Comparison of ENCODE assay signal across 7 mouse cellular contexts in genomic region chr11:115812533-115813420, GRCm38 (mm10). TPM values are rescaled to one million over a fixed set of nuclear protein-coding genes. Genes with fewer than 3 reads are reported as not detected.
A peak's percentile ranks its signal among the peaks of the same experiment; 100 is the strongest.
DNase-seq lines count a peak whose midpoint lies in the region; ATAC-seq lines count a peak whose summit lies in the region.

No protein-coding gene starts in this region.

- no peak for ATAC-seq in embryonic facial prominence, embryonic 12.5 days (ENCODE audit: insufficient number of reproducible peaks, insufficient read depth, low FRiP score, low TSS enrichment)
- ATAC-seq in hindbrain, embryonic 12.5 days (ENCODE audit: low FRiP score), result peak; percentile 36
- ATAC-seq in liver, embryonic 11.5 days (replicated peaks; ENCODE audit: low FRiP score), result peak; percentile 3; the same call in 1 of the 2 replicates
- peak; percentile 1; the same call in 1 of the 2 replicates for ATAC-seq in stomach, embryonic 15.5 days (ENCODE audit: insufficient read depth, low FRiP score, low read depth)

- 3% methylated on average over 28 of the region's 28 CpGs for WGBS in embryonic facial prominence, embryonic 12.5 days
- 2% methylated on average over 28 of the region's 28 CpGs for WGBS in hindbrain, embryonic 12.5 days
- 10% methylated on average over 28 of the region's 28 CpGs for WGBS in liver, embryonic 11.5 days
- 6% methylated on average over 28 of the region's 28 CpGs for WGBS in stomach, embryonic 15.5 days

- peak overlapping the region; percentile 97 for H3K4me3 ChIP-seq in embryonic facial prominence, embryonic 12.5 days
- peak overlapping the region; percentile 93 for H3K4me3 ChIP-seq in hindbrain, embryonic 12.5 days
- peak overlapping the region; percentile 96 for H3K4me3 ChIP-seq in liver, embryonic 11.5 days (ENCODE audit: low read depth, low read length)
- peak overlapping the region; percentile 81 for H3K4me3 ChIP-seq in stomach, embryonic 15.5 days (replicated peaks)

- peaks cover 21% of the 10 kb centered on the region for H3K36me3 ChIP-seq in embryonic facial prominence, embryonic 12.5 days
- 0 out of 2 replicates have a peak, but pooled peaks cover 10% of the 10 kb centered on the region for H3K36me3 ChIP-seq in hindbrain, embryonic 12.5 days
- peaks cover 11% of the 10 kb centered on the region; the same call in 1 of the 2 replicates for H3K36me3 ChIP-seq in liver, embryonic 11.5 days (ENCODE audit: control insufficient read depth, insufficient read depth, low read length)
- 0 out of 2 replicates have a peak, but pooled peaks cover 14% of the 10 kb centered on the region for H3K36me3 ChIP-seq in stomach, embryonic 15.5 days

- no peaks in the 10 kb centered on the region for H3K27me3 ChIP-seq in embryonic facial prominence, embryonic 12.5 days
- H3K27me3 ChIP-seq in hindbrain, embryonic 12.5 days, result no peaks in the 10 kb centered on the region
- no peaks in the 10 kb centered on the region for H3K27me3 ChIP-seq in liver, embryonic 11.5 days (replicated peaks; ENCODE audit: control insufficient read depth, insufficient read depth, low read length)
- H3K27me3 ChIP-seq in stomach, embryonic 15.5 days (replicated peaks), result no peaks in the 10 kb centered on the region

- peak overlapping the region; percentile 91 for H3K4me2 ChIP-seq in embryonic facial prominence, embryonic 12.5 days (replicated peaks)
- peak overlapping the region; percentile 83 for H3K4me2 ChIP-seq in hindbrain, embryonic 12.5 days (replicated peaks)
- peak overlapping the region; percentile 68 for H3K4me2 ChIP-seq in liver, embryonic 11.5 days
- peak overlapping the region; percentile 90 for H3K4me2 ChIP-seq in stomach, embryonic 15.5 days

- H3K4me1 ChIP-seq in embryonic facial prominence, embryonic 12.5 days, result peaks cover 60% of the 10 kb centered on the region
- peaks cover 64% of the 10 kb centered on the region for H3K4me1 ChIP-seq in hindbrain, embryonic 12.5 days
- peaks cover 48% of the 10 kb centered on the region for H3K4me1 ChIP-seq in liver, embryonic 11.5 days (replicated peaks; ENCODE audit: control insufficient read depth, insufficient read depth, low read length)
- peaks cover 63% of the 10 kb centered on the region for H3K4me1 ChIP-seq in stomach, embryonic 15.5 days

- peak overlapping the region; percentile 78 for H3K27ac ChIP-seq in embryonic facial prominence, embryonic 12.5 days
- H3K27ac ChIP-seq in hindbrain, embryonic 12.5 days, result peak overlapping the region; percentile 58; the same call in 1 of the 2 replicates
- H3K27ac ChIP-seq in liver, embryonic 11.5 days (ENCODE audit: low read depth, low read length), result peak overlapping the region; percentile 2; the same call in 1 of the 2 replicates
- H3K27ac ChIP-seq in stomach, embryonic 15.5 days, result peak overlapping the region; percentile 86

- H3K9ac ChIP-seq in embryonic facial prominence, embryonic 12.5 days, result peak overlapping the region; percentile 90
- H3K9ac ChIP-seq in hindbrain, embryonic 12.5 days, result peak overlapping the region; percentile 76
- peak overlapping the region; percentile 69 for H3K9ac ChIP-seq in liver, embryonic 11.5 days (ENCODE audit: low read depth, low read length)
- H3K9ac ChIP-seq in stomach, embryonic 15.5 days, result peak overlapping the region; percentile 83

- no peaks in the 10 kb centered on the region for H3K9me3 ChIP-seq in embryonic facial prominence, embryonic 12.5 days
- no peaks in the 10 kb centered on the region for H3K9me3 ChIP-seq in hindbrain, embryonic 12.5 days (replicated peaks)
- no peaks in the 10 kb centered on the region for H3K9me3 ChIP-seq in liver, embryonic 11.5 days (ENCODE audit: control insufficient read depth, low read length)
- H3K9me3 ChIP-seq in stomach, embryonic 15.5 days, result no peaks in the 10 kb centered on the region

- DNase-seq in CD8-positive naive resting alpha-beta T cell, adult 2 months (ENCODE audit: low read depth in 2 of 2, low spot score in 2 of 2), result peak; percentile 8 to 13
- DNase-seq in ES-CJ7 (ENCODE audit: low read depth, low spot score), result peak; percentile 53
- no peak for DNase-seq in liver, embryonic 11.5 days (ENCODE audit: low spot score)
- no peak for DNase-seq in right cerebral cortex, postnatal 25 days

RNA-seq across cellular contexts. Expression of gene Caskin2, which starts 0.7 kb away (rescaled TPM):
- 17.5 TPM in 2 replicates for polyA plus RNA-seq in embryonic facial prominence, embryonic 12.5 days (2016; fragmentation: Nextera tagmentation; extraction: Ambion mirVana)
- polyA plus RNA-seq in hindbrain, embryonic 12.5 days (2016; fragmentation: Nextera tagmentation; extraction: Ambion mirVana), result 17.2 and 17.9 TPM in 2 replicates
- 13.5 and 14.0 TPM in 2 replicates for polyA plus RNA-seq in liver, embryonic 11.5 days (2014; fragmentation: Nextera tagmentation; extraction: Ambion mirVana)
- polyA plus RNA-seq in stomach, embryonic 15.5 days (2015; fragmentation: Nextera tagmentation; extraction: Ambion mirVana), result 11.7 and 13.1 TPM in 2 replicates

RNA-seq across cellular contexts. Expression of gene Tsen54, which starts 1.7 kb away (rescaled TPM):
- polyA plus RNA-seq in embryonic facial prominence, embryonic 12.5 days (2016; fragmentation: Nextera tagmentation; extraction: Ambion mirVana), result 36.3 and 36.7 TPM in 2 replicates
- polyA plus RNA-seq in hindbrain, embryonic 12.5 days (2016; fragmentation: Nextera tagmentation; extraction: Ambion mirVana), result 27.1 and 28.8 TPM in 2 replicates
- polyA plus RNA-seq in liver, embryonic 11.5 days (2014; fragmentation: Nextera tagmentation; extraction: Ambion mirVana), result 36.1 and 36.4 TPM in 2 replicates
- 28.2 and 30.6 TPM in 2 replicates for polyA plus RNA-seq in stomach, embryonic 15.5 days (2015; fragmentation: Nextera tagmentation; extraction: Ambion mirVana)

RNA-seq across cellular contexts. Expression of gene Llgl2, which starts 11.1 kb away (rescaled TPM):
- 7.6 and 8.8 TPM in 2 replicates for polyA plus RNA-seq in embryonic facial prominence, embryonic 12.5 days (2016; fragmentation: Nextera tagmentation; extraction: Ambion mirVana)
- 4.0 and 6.1 TPM in 2 replicates for polyA plus RNA-seq in hindbrain, embryonic 12.5 days (2016; fragmentation: Nextera tagmentation; extraction: Ambion mirVana)
- 15.6 and 18.7 TPM in 2 replicates for polyA plus RNA-seq in liver, embryonic 11.5 days (2014; fragmentation: Nextera tagmentation; extraction: Ambion mirVana)
- polyA plus RNA-seq in stomach, embryonic 15.5 days (2015; fragmentation: Nextera tagmentation; extraction: Ambion mirVana), result 60.4 and 61.5 TPM in 2 replicates

RNA-seq across cellular contexts. Expression of gene Myo15b, which starts 45.4 kb away (rescaled TPM):
- polyA plus RNA-seq in embryonic facial prominence, embryonic 12.5 days (2016; fragmentation: Nextera tagmentation; extraction: Ambion mirVana), result 0.10 and 0.18 TPM in 2 replicates
- polyA plus RNA-seq in hindbrain, embryonic 12.5 days (2016; fragmentation: Nextera tagmentation; extraction: Ambion mirVana), result 0.05 and 0.12 TPM in 2 replicates
- polyA plus RNA-seq in liver, embryonic 11.5 days (2014; fragmentation: Nextera tagmentation; extraction: Ambion mirVana), result 0.56 and 0.89 TPM in 2 replicates
- polyA plus RNA-seq in stomach, embryonic 15.5 days (2015; fragmentation: Nextera tagmentation; extraction: Ambion mirVana), result 17.8 and 24.7 TPM in 2 replicates

RNA-seq across cellular contexts. Expression of gene Tmem94, which starts 47.5 kb away (rescaled TPM):
- 29.6 and 30.0 TPM in 2 replicates for polyA plus RNA-seq in embryonic facial prominence, embryonic 12.5 days (2016; fragmentation: Nextera tagmentation; extraction: Ambion mirVana)
- 41.6 and 42.1 TPM in 2 replicates for polyA plus RNA-seq in hindbrain, embryonic 12.5 days (2016; fragmentation: Nextera tagmentation; extraction: Ambion mirVana)
- 14.1 and 14.4 TPM in 2 replicates for polyA plus RNA-seq in liver, embryonic 11.5 days (2014; fragmentation: Nextera tagmentation; extraction: Ambion mirVana)
- polyA plus RNA-seq in stomach, embryonic 15.5 days (2015; fragmentation: Nextera tagmentation; extraction: Ambion mirVana), result 19.9 and 20.7 TPM in 2 replicates

Comparison
In these comparisons a context has a peak if more than half of its experiments do, and no peak if none do; other contexts are left out.
1. DNase-seq: peak in CD8-positive naive resting alpha-beta T cell, adult 2 months (2 of 2) and ES-CJ7 (single experiment); none in liver, embryonic 11.5 days (single experiment) and right cerebral cortex, postnatal 25 days (single experiment).
2. H3K27ac ChIP-seq: peak in every context shown above with its lines; median percentile 86 in stomach, embryonic 15.5 days; 78 in embryonic facial prominence, embryonic 12.5 days; 58 in hindbrain, embryonic 12.5 days; 2 in liver, embryonic 11.5 days.
3. Peak in every context shown above with its lines, with median percentiles within 50 percentile points of each other: H3K4me2 ChIP-seq, H3K4me3 ChIP-seq and H3K9ac ChIP-seq.